Mouse (Mus musculus) thymus, postnatal 25 days (tissue): ENCODE measurements around the gene Eif4e.
"Not testable (repeated sequence)": the region's sequence is repeated elsewhere in the genome, so short reads cannot be mapped to it uniquely, and the experiment has no call there.

Source experiments
- DNase-seq: peaks from one replicate; pipeline ENCODE4 v3.0.0; 2022

Gene Eif4e

DNA sequence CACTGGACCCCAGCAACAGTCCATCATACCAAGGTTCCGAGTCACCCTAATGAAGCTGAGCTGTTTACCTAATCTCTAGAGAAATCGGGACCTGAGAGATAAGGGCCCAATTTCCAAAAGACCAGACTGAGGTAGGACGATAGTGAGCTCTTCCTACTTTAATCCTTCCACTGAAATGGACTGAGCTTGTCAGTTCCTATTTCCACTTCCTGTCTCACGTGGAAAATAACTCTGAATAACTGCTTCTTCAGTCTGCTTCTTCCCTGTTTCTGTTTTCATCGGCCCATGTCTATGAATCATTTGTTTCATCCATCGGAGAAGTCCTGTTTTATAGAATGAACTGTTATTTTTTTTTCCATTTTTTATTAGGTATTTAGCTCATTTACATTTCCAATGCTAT is 6.8 kb upstream of the Eif4e start:
- DNase-seq: no peak

DNA sequence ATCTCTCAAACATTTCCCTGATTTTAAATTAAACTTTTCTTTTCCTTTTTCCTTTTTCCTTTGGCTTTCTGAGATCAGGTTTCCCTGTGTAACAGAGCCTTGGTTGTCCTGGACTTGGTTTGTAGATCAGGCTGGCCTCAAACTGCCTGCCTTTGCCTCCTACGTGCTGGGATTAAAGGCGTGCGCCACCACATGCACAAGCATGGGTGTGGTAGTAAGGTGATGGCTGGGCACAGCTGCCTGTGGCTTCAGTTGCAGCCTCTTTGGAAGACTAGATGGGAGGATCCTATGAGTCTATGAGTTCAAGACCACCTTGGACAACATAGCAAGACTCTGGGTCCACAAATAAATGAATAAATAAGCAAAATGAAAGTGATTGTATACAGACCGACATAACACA is 2.0 kb upstream of the Eif4e start:
- no peak for DNase-seq

DNA sequence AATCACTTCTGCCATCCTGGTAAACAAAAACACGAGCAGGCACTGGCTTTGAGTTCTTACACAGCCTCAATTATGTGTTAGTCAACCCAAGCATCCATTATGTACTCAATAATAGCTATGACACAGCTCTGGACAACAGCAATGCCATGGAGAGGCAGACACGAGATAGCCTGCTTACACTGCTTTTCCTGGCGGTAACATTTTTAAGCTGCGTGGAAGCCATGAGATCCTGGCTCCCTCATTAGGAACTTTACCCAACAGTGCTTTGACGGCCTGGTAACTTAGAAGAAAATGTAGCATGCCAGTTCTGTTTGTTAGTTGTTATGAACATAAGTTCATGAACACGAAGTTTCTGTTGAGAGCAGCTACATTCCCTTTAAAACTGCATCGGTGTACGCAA is 485 bp upstream of the Eif4e start:
- DNase-seq: no peak

DNA sequence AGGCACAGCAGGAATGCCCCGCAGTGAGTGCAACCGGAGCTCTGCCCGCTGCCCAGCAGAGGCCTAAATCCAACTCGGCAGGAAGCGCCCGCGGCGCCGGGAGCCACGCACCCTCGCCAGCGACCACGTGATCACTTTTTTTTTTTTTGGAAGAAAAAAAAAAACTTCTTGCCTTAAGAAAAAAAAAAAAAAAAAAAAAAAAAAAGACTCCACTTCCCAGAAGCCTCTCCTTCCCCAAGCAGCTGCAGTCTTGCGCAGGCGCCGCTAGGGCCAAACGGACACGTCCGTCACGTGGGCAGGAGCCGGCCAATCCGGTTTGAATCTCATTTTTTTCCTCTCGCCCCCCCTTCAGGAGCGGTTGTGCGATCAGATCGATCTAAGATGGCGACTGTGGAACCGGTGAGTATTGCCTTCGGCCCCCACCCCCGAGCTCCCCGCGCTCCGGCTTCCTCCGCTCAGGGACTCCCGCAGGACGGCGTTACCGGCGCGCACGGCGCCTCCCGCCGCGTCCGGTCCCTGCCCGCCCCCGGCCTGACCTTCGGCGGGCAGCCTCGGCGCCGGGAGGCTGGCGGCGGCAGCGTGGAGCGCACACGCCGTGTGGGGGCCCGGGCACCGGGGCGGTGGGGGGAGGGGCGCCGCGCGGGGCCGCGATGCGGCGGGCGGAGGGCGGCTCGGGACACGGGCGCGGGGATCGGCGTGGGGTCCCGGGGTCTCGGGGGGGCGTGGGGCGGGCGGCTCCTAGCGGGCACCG is 1.1 kb downstream of the Eif4e start:
- DNase-seq: peak; percentile 96

DNA sequence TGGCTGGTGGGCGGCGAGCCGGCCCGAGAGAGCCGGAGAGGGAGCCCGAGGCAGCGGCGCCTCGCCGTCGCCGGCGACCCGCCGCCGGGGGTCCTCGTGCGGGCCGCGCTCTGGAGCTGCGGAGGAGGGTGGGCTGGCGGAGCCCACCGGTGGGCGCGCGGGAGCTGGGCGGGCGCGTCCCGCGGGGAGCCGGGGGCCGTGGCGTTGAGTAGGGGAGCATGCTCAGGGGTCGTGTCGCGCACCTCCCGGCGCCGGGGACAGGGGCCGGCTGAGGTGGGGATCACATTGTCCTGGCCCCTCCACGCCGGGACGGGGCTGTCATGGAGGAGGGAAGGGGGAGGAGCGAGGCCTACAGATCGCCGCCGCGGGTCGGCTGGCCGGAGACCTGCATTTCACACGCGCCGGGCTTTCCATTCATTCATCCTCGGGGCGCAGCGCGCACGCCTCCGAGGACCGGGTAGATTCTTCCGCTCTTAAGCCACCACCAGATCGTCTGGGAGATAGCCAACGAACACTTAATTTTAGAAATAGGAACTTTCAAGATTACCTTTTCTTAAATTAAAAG is 1.8 kb downstream of the Eif4e start:
- peak; percentile 63 for DNase-seq

DNA sequence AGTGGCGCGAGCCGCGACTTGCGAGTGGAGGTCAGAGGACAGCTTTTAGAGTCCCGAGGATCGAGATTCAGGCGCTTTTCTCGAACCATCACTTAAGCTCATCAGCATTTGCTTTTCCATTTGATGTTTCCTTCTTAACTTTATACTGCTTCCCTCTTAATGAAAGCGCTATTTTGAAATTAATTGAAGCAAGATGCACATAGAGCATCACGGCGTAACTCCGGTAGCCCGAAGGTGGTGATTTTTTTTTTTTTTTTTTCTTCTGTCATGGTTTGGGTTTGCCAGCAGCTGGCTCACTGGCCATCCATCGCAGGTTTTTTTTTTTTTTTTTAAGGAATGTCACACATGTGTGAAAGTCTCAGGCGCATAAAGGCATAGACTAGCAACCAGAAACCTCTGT is 2.3 kb downstream of the Eif4e start:
- DNase-seq: no peak

DNA sequence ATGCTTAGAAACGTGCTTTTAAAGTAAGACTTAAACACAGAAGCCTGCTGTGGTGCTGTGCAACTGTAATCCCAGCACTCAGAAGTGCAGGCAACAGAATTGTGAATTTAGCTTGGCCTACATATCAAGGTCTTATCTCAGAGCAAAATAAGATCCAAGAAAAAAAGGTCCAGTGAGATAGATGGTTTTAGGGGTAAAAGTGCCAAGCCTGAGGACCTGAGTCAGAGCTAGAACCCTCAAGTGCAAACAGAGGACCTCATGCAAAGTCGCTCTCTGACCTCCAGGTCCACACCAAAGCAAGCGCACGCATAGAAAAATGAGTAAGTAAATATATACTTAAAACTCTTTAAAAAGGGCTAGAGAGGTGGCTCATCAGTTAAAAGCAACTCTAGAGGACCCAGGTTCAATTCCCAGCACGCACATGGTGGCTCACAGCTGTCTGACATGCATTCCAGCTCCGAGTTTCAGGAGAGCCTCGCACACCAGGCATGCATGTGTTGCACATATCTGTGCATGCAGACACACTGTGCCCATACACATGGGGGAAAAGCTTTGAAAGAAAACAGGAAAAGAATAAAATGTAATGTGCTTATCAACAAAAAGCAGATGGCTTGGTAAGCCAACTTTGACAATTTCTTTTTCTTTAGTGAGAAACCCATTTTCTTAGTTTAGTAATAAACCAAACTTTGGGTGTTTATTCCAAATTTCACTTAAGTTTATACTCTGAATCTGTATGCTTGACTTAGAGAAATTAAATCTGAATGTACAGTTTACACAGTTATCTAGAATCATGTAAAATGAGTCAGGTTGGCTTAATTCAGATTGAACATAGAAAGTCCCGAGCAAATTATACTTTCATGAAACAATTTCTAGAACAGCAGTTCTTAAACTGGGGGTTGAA is 4.8 kb downstream of the Eif4e start:
- DNase-seq: no peak

DNA sequence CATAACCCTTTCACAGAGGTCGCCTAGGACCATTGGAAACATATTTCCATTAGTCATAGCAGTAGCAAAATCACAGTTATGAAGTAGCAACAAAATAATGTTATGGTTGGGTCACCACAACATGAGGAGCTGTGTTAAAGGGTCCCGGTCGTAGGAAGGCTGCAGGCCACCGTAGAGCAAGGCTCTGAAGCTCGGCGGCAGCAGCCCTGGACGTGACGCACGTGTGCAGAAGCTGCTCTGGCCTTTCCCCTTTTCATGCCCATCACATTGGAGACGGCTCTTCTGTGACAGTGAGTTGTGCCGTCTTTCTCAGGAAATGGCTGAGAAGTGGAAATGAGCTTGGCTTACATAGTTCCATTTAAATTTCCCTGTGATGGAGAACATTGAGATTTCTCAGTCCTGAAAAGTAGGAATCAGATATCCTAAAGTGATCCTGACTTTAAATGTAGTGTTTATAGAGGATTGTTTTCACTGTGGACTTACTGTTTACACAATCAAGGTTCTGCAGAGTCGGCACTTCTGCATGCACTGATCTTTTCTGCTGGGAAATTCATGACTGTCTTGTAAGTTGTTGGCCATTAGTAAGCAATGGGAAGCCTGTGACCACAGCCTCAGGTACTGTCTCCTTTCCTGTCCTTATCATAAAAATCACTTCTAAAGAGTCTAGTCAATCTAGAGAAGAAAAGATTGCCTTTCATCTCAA is 5.7 kb downstream of the Eif4e start:
- no peak for DNase-seq

DNA sequence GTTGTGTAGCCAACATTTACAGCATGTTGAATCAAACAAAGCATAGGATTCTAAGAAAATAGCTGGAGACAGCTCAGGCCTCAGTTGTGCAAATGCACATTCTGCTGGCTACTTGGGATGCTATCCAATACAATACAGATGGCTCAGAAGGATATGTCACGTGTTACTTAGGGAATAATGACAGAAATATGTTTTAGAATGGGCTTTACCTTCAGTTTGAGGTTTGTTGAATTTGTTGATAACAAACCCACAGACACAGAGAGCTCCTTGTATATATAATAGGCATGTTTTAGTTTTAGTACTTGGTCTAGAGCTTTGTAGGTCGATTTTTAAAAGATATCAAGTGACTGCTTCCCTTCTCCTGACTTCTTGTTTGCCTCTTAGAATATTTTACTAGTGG is 6.8 kb downstream of the Eif4e start:
- no peak for DNase-seq

DNA sequence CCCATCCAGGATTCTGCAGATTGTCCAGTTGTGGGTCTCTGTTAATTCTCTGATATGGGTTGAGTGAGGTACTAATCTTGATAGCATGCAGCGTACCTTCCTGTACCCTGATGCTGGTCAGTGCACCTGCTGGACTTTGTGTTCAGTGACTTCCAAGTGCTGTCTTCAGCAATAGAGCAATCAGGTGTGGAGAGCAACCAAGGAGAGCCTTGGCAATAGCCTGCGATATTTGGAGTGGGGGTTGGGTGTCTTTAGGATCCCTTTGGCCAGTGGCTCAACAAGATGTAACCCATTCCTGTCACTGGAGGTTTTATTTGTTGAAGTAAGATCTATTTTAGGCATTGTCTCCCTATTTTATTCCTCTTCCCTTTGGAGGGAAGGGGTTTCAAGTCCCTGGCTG is 10.1 kb downstream of the Eif4e start:
- DNase-seq: no peak

DNA sequence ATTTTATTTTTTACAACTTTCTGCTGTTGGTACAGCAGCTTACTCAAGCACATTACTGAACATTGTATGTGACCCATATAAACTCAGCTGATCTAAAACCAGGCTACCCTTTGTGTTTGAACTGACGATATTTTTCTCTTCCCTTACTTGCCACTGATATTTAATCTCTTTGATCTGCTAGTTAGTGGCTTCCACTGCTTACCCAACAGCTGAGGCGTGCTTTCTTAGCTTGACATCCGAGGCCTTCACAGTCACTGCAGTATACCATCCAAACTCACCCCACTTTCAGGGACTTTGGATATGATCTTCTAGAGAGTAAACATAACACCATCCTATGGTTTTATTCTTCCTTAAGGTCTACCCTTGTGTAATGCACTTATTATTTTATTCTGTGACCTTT is 16.6 kb downstream of the Eif4e start:
- no peak for DNase-seq

DNA sequence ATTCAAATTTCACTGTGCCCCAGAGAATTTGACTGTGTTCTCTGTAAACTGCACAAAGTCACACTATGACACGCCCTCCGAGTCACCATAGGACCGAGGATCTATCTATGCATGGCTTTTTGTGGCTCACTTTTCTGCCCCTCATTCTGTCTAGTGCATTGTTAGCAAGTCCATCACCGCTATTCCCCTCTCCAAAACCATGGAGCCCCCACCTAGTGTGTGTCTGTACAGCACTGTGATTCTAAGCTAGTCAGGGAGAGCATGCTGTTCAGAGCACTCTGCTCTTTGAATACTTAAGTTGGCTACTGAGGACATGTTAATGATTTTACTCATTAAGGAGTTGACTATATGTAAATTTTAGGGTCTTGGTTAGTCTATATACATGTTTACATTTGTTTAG is 18.1 kb downstream of the Eif4e start:
- no peak for DNase-seq

DNA sequence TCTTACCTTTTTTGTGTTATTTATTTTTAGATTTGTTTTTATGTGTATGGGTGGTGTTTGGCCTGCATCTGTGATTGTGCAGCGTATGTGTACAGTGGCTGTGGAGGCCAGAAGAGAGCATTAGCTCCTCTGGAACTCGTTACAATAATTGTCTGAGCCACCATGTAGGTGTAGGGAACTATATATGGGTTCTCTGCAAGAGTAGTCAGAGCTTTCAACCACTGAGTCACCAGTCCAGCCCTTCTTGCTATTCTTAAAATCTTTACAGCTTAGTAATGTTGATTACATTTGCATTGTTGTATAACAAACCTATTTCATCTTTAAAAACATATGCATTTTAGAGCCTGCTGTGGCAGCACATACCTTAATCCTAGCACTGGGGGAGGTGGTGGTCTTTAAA is 20.7 kb downstream of the Eif4e start:
- no peak for DNase-seq

DNA sequence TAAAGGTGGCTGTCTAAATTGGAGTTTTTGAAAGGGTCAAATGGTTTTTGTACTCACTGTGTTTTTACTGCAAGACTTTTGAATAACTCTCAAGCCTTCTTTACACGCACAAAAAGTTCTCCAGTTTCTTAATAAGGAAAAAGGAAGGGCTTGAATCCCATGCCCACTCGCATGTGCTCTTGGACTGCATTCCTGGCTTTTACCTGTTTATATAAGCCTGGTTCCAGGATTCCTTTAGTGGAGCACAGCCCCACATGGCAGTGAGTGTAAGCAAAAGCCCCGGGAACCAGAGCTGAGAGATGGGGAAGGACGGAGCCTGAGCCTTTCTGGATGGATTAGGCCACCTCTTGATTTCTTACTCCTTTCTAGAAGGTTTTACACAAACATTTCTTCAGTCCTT is 23.1 kb downstream of the Eif4e start:
- DNase-seq: no peak

DNA sequence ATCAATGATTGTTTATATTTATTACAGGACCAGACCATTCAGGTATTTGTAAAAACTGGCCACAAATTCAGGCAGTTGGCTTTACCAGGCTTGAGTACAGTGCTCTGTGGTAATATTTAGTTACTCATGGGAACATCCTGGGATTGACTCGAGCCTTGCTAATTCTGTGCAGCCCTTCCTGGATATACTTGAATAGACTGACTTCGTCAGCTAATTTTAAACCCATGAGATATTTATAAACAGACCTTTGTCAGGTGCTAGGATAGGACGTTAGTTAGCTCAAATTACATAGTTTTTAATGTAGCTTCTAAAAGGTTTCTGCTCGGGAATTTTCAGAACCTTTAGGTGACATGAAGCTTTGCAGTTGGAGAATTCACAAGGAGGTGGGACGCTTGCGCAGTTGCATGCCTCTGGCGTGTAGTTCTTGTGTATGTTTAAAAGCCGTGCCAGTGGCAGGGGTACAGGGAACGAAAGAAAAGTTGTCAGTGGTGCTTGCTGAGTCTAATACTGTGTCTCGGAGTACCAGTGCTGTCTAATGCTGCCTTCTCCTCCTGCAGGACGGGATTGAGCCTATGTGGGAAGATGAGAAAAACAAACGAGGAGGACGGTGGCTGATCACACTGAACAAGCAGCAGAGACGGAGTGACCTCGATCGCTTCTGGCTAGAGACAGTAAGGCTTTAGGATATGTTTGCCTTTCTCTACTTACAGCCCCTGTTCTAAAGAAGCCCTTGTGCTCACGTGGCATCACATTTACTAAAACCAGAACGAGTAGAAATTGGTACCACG is 24.6 kb downstream of the Eif4e start:
- no peak for DNase-seq

DNA sequence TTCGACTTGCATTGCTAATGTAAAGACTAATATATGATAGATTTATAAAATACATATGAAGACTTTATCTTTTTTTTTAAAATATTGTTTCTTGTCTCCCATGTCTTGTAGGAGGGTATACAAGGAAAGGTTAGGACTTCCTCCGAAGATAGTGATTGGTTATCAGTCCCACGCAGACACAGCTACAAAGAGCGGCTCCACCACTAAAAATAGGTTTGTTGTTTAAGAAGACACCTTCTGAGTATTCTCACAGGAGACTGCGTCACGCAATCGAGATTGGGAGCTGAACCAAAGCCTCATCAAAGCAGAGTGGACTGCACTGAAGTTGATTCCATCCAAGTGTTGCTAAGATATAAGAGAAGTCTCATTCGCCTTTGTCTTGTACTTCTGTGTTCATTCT is 29.3 kb downstream of the Eif4e start:
- not testable (repeated sequence) for DNase-seq

DNA sequence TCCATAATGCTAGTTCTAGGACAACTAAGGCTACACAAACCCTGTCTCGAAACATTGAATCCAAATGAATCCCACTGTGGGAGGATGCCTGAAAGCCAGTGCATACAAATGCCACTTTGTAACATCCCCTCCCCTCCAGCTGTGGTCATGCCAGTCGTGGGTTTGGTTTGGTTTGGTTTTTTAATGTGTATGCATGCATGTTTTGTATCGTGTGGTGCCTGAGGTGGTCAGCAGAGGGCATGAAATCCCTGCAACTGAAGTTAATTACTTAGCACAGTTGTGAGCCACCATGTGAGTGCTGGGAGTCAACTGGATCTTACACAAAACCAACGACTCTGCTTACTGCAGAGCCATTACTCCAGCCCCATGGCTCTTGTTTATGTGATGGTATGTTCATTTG is 32.5 kb downstream of the Eif4e start:
- no peak for DNase-seq

DNA sequence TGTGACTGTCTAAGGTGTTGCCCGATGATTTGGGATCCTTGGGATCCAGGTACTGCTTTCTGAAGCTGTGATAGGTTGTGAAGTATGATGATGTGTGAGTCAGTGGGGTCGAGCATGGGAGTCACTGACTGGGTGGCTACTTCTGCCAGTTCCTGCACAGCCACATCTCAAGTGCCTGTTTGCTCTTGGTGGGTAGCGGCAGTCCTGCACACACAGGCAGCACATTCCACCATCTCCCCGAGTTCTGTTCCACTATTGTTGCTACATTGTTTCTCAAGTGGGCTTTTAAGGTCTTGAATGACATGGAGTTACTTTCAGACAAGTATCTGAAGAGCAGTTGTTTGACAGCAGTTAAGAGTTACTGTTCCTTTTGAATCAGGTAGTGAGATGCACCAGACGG is 34.3 kb downstream of the Eif4e start:
- no peak for DNase-seq

DNA sequence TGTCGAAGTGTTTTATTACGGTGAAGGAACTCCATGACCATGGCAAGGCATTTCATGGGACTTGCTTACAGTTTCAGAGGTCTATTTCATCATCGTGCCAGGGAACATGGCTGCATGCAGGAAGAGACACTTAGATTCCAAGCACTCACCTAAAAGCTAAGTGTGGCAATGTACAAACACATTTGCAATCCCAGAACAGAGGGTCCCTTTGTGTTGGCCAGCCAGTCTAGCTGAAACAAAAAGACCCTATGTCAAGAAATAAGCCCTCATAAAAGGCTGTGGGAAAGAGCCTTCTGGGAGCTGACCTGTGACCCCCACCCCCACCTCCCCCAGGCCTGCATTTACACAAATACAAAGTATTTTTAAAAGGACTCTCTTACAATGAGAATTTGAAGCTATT is 34.9 kb downstream of the Eif4e start:
- no peak for DNase-seq

DNA sequence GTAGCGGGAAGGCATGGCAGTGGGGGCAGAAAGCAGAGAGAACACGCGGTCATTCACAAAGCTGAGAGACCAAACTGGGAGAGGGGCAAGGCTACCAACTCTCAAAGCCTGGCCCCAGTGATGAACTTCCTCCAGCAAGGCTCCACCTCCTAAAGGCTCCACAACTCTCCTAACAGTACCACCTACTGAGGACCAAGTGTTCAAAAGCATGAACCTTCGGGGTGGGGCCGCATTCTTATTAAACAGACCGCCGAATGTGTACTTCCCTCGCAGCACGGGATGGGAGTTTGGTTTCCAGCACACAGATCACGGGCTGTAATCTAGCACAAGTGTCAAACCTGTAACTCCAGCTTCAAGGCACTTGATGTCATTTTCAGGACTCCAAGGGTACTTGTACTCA is 52.9 kb downstream of the Eif4e start:
- no peak for DNase-seq

DNA sequence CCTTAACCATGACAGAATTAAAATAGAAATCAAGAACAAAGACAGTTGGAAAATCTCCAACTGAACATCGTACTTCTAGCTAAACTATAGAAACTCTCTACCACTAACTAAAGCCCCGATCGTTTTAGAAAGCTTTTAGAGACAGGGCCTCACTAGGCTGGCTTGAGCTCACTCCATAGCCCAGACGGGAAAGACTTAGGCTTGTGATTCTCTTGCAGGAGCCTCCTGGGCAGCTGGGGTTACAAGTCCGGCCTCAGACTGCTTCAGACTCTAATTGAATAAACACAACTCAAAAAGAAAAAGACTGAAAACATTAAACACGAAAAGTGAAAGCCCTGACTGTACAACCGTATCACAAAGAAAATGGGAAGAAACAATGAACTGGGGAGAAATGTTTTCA is 60.2 kb downstream of the Eif4e start:
- DNase-seq: no peak

DNA sequence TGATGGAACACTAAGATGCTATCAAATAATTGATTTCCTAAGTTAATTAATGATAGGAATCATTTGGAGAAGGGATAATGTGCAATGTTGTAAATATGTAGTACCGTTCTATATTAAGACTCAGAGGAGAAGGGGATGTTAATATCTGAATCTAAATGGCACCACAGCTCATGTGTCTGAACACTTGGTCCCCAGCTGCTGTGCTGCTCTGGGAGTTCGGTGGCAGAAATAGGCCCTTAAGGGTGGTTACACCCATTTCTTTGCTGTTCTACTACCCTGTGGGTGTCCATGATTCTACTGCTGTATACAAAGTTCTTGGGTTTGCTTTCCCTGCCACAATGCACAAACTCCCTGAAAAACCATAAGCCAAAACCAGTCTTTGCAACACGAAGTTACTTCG is 61.2 kb downstream of the Eif4e start:
- DNase-seq: no peak

DNA sequence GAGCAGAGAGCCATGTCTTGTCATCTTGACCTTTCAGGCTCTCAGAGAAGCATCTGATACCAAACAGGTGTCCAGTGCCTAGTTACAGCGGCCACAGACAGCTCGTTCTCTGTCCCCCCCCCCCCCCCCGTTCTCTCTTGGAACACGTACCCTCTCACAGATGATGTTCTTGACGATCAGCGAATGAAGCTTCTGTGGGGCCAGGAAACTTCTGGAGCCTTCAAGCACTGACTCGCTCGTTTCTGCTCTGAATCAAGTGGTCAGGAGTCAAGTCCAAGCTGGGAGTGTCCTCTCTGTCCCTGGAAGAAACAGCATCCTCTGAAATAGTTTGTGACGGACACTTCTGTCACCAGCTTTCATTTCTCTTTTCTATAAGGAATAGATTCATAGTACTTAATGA is 62.0 kb downstream of the Eif4e start:
- DNase-seq: no peak
